Comparison of ENCODE assay signal across 25 mouse cellular contexts in the genomic region with DNA sequence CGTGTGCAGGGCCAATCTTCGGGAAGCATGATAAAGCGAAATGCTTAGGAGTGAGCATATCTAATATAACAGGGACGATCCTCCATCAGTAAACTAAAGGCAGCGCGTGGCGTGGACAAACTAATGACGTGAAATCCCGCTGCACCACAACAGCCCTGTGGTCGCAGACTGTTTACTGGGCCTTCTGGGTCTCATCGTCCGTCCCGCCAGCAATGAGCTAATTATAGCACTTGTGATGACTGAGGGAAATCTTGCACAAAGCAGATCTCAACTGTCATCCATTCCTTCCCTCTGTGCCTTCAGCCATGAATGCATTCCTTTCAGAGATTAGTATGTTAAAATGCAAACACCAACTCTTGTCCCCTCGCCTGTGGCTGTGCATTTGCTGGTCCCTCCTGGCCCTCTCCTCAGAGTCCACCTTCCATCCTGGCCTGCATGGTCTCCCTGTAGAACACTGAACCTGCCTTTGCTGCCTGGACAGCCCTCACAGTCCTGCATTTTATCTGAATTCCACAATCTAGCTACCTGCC. TPM values are rescaled to one million over a fixed set of nuclear protein-coding genes. Genes with fewer than 3 reads are reported as not detected.
DNase-seq lines count a peak whose midpoint lies in the region; ATAC-seq and TF ChIP-seq lines count a peak whose summit lies in the region.
"Had no signal": no experiment of that assay in that cellular context is flagged by ENCODE, and none has a peak within 500 bp of the region (broad histone marks: within the 10 kb centered on the region; RNA-seq: fewer than 3 reads in every experiment).

No protein-coding gene starts in this region.

- no peak for TF ChIP-seq POLR2A in lung, adult 2 months (IDR thresholded peaks at IDR 0.05; ENCODE audit: borderline replicate concordance, extremely low read depth, low read depth, low read length)

- no peak for ATAC-seq in heart, embryonic 14.5 days (ENCODE audit: insufficient number of reproducible peaks, insufficient read depth, low FRiP score, low read depth)
- ATAC-seq in lung, embryonic 16.5 days (ENCODE audit: low read depth) = peak; percentile 71; the same call in 1 of the 2 replicates
- peak; percentile 43 for ATAC-seq in granulocyte monocyte progenitor cell, adult 5-6 weeks (replicated peaks; ENCODE audit: poor library complexity, severe bottlenecking)

- no peak overlapping the region for H3K9ac ChIP-seq in heart, embryonic 14.5 days (ENCODE audit: low read length)
- H3K9ac ChIP-seq in lung, embryonic 16.5 days (ENCODE audit: low read length) = no peak overlapping the region
- H3K9ac ChIP-seq: embryonic facial prominence, embryonic 13.5 days; lung, embryonic 15.5 days; neural tube, embryonic 15.5 days had no signal

- H3K4me3 ChIP-seq in heart, embryonic 14.5 days (ENCODE audit: control insufficient read depth in 1 of 2, insufficient read depth in 1 of 2, low read depth in 1 of 2, low read length in 2 of 2) = no peak overlapping the region
- H3K4me3 ChIP-seq in lung, embryonic 16.5 days (ENCODE audit: low read length) = no peak overlapping the region
- no peak overlapping the region for H3K4me3 ChIP-seq in lung, adult 2 months (replicated peaks; ENCODE audit: extremely low read depth, low read depth, low read length)
- H3K4me3 ChIP-seq: embryonic facial prominence, embryonic 13.5 days; lung, embryonic 15.5 days; myocyte; neural tube, embryonic 15.5 days had no signal

- peak overlapping the region; percentile 76 to 84 for H3K27ac ChIP-seq in heart, embryonic 14.5 days (replicated peaks in 1 of 2; ENCODE audit: control insufficient read depth in 1 of 2, insufficient read depth in 1 of 2, low read depth in 2 of 2, low read length in 2 of 2)
- H3K27ac ChIP-seq in lung, embryonic 16.5 days (ENCODE audit: low read length) = peak overlapping the region; percentile 36
- H3K27ac ChIP-seq: embryonic facial prominence, embryonic 13.5 days; lung, embryonic 15.5 days; neural tube, embryonic 15.5 days had no signal

- H3K36me3 ChIP-seq in heart, embryonic 14.5 days (ENCODE audit: control insufficient read depth, insufficient read depth, low read length) = no peaks in the 10 kb centered on the region
- H3K36me3 ChIP-seq in lung, embryonic 16.5 days (ENCODE audit: control insufficient read depth, insufficient read depth, low read length) = no peaks in the 10 kb centered on the region
- H3K36me3 ChIP-seq: embryonic facial prominence, embryonic 13.5 days; lung, embryonic 15.5 days; neural tube, embryonic 15.5 days had no signal

- peak overlapping the region; percentile 37 for H3K4me2 ChIP-seq in heart, embryonic 14.5 days (ENCODE audit: low read length)
- no peak overlapping the region for H3K4me2 ChIP-seq in lung, embryonic 16.5 days (ENCODE audit: low read depth, low read length)
- H3K4me2 ChIP-seq: embryonic facial prominence, embryonic 13.5 days; lung, embryonic 15.5 days; neural tube, embryonic 15.5 days had no signal

- 38% methylated on average over 14 of the region's 14 CpGs for WGBS in heart, embryonic 14.5 days
- 53% methylated on average over 14 of the region's 14 CpGs for WGBS in lung, embryonic 16.5 days
- 71% methylated on average over 14 of the region's 14 CpGs for WGBS in lung, adult 2 months

- TF ChIP-seq CTCF in lung, adult 2 months (IDR thresholded peaks at IDR 0.05; ENCODE audit: insufficient read depth, low read length) = no peak

- peaks cover 10 to 20% of the 10 kb centered on the region in 2 experiments for H3K4me1 ChIP-seq in heart, embryonic 14.5 days (ENCODE audit: control insufficient read depth in 2 of 2, insufficient read depth in 2 of 2, low read length in 2 of 2)
- peaks cover 6% of the 10 kb centered on the region; the same call in 1 of the 2 replicates for H3K4me1 ChIP-seq in lung, embryonic 16.5 days (replicated peaks; ENCODE audit: control insufficient read depth, insufficient read depth, low read length)
- no peaks in the 10 kb centered on the region for H3K4me1 ChIP-seq in lung, adult 2 months (ENCODE audit: control insufficient read depth, insufficient read depth, low read length)
- H3K4me1 ChIP-seq: lung, embryonic 15.5 days; neural tube, embryonic 15.5 days had no signal

- DNase-seq in embryo, embryonic 10 days (ENCODE audit: low spot score) = peak; percentile 7
- DNase-seq in embryo, embryonic 9.5 days (ENCODE audit: extremely low spot score) = no peak
- DNase-seq in heart, adult 9 months (ENCODE audit: low spot score in 2 of 2) = no peak
- DNase-seq in lung, adult 2 months = no peak
- DNase-seq in gastrocnemius, adult 18-20 months (ENCODE audit: low spot score) = no peak
- DNase-seq: cerebellum, adult 11-12 months; cerebellum, postnatal 36 days; gastrocnemius, postnatal 10 days; kidney, adult 8-10 months; kidney, postnatal 25 days; midbrain, embryonic 14.5 days; right cerebral cortex, adult 18-20 months; thymus, postnatal 4 days had no signal

- H3K27me3 ChIP-seq in heart, embryonic 14.5 days (ENCODE audit: control insufficient read depth, insufficient read depth, low read length) = no peaks in the 10 kb centered on the region
- no peaks in the 10 kb centered on the region for H3K27me3 ChIP-seq in lung, embryonic 16.5 days (ENCODE audit: control insufficient read depth, insufficient read depth, low read depth, low read length)
- H3K27me3 ChIP-seq: embryonic facial prominence, embryonic 13.5 days; lung, embryonic 15.5 days; neural tube, embryonic 15.5 days had no signal

- no peaks in the 10 kb centered on the region for H3K9me3 ChIP-seq in heart, embryonic 14.5 days (ENCODE audit: control insufficient read depth, low read length)
- no peaks in the 10 kb centered on the region for H3K9me3 ChIP-seq in lung, embryonic 16.5 days (ENCODE audit: control insufficient read depth, low read length)
- H3K9me3 ChIP-seq: embryonic facial prominence, embryonic 13.5 days; lung, embryonic 15.5 days; neural tube, embryonic 15.5 days had no signal

RNA-seq across cellular contexts. Expression of a gene that starts 2.7 kb away (rescaled TPM):
- 0.08 TPM in 1 of 2 replicates, not detected in the other for polyA plus RNA-seq in heart, embryonic 14.5 days (2014; fragmentation: Nextera tagmentation; extraction: Ambion mirVana)
- polyA plus RNA-seq in lung, embryonic 16.5 days (2015; fragmentation: Nextera tagmentation; extraction: Ambion mirVana) = 0.21 and 0.43 TPM in 2 replicates
- 3.2 and 6.4 TPM in 2 replicates for polyA plus RNA-seq in lung, adult 2 months (2012; rRNA removed)
- total RNA-seq in granulocyte monocyte progenitor cell, adult 5-6 weeks (2014; fragmentation: Nextera tagmentation) = 7.9 and 8.7 TPM in 2 replicates
- total RNA-seq in granulocyte monocyte progenitor cell, adult 5-6 weeks (2017) = 9.4 and 10.3 TPM in 2 replicates
- not detected for total RNA-seq in gastrocnemius, adult 18-20 months (2021)
- polyA plus RNA-seq: midbrain, embryonic 14.5 days; myocyte had no signal

RNA-seq across cellular contexts. Expression of a gene that starts 31.1 kb away (rescaled TPM):
- 0.22 and 0.39 TPM in 2 replicates for polyA plus RNA-seq in heart, embryonic 14.5 days (2014; fragmentation: Nextera tagmentation; extraction: Ambion mirVana)
- 0.31 and 0.64 TPM in 2 replicates for polyA plus RNA-seq in lung, embryonic 16.5 days (2015; fragmentation: Nextera tagmentation; extraction: Ambion mirVana)
- 1.4 and 1.6 TPM in 2 replicates for polyA plus RNA-seq in lung, adult 2 months (2012; rRNA removed)
- total RNA-seq in granulocyte monocyte progenitor cell, adult 5-6 weeks (2014; fragmentation: Nextera tagmentation) = 1.4 and 2.0 TPM in 2 replicates
- 0.30 TPM in 1 of 2 replicates, not detected in the other for total RNA-seq in granulocyte monocyte progenitor cell, adult 5-6 weeks (2017)
- total RNA-seq in gastrocnemius, adult 18-20 months (2021) = under 1 TPM; 0.09 to 0.11 TPM
- total RNA-seq: CH12.LX; left cerebral cortex, adult 8-10 months had no signal
- polyA plus RNA-seq: myocyte; small intestine, adult 2 months had no signal

RNA-seq across cellular contexts. Expression of a gene that starts 32.2 kb away (rescaled TPM):
- polyA plus RNA-seq in heart, embryonic 14.5 days (2014; fragmentation: Nextera tagmentation; extraction: Ambion mirVana) = 125 and 142 TPM in 2 replicates
- polyA plus RNA-seq in lung, embryonic 16.5 days (2015; fragmentation: Nextera tagmentation; extraction: Ambion mirVana) = 137 and 147 TPM in 2 replicates
- 781 and 1,078 TPM in 2 replicates for polyA plus RNA-seq in lung, adult 2 months (2012; rRNA removed)
- 10.9 and 29.0 TPM in 2 replicates for total RNA-seq in granulocyte monocyte progenitor cell, adult 5-6 weeks (2014; fragmentation: Nextera tagmentation)
- 3.0 and 4.7 TPM in 2 replicates for total RNA-seq in granulocyte monocyte progenitor cell, adult 5-6 weeks (2017)
- 100 to 1,000 TPM; 226 to 298 TPM for total RNA-seq in gastrocnemius, adult 18-20 months (2021)

RNA-seq across cellular contexts. Expression of a gene that starts 38.0 kb away (rescaled TPM):
- polyA plus RNA-seq in heart, embryonic 14.5 days (2014; fragmentation: Nextera tagmentation; extraction: Ambion mirVana) = not detected in 2 replicates
- not detected in 2 replicates for polyA plus RNA-seq in lung, embryonic 16.5 days (2015; fragmentation: Nextera tagmentation; extraction: Ambion mirVana)
- 0.43 and 1.5 TPM in 2 replicates for polyA plus RNA-seq in lung, adult 2 months (2012; rRNA removed)
- not detected in 2 replicates for total RNA-seq in granulocyte monocyte progenitor cell, adult 5-6 weeks (2014; fragmentation: Nextera tagmentation)
- not detected in 2 replicates for total RNA-seq in granulocyte monocyte progenitor cell, adult 5-6 weeks (2017)
- total RNA-seq in gastrocnemius, adult 18-20 months (2021) = not detected
- total RNA-seq: adrenal gland, adult 18-20 months; CH12.LX; gastrocnemius, postnatal 10 days; left cerebral cortex, adult 8-10 months had no signal
- polyA plus RNA-seq: embryonic facial prominence, embryonic 13.5 days; limb, embryonic 11.5 days; lung, embryonic 15.5 days; midbrain, embryonic 14.5 days; myocyte; neural tube, embryonic 15.5 days; small intestine, adult 2 months had no signal
